27 mouse cellular contexts compared by ENCODE assay signal in the genomic region with DNA sequence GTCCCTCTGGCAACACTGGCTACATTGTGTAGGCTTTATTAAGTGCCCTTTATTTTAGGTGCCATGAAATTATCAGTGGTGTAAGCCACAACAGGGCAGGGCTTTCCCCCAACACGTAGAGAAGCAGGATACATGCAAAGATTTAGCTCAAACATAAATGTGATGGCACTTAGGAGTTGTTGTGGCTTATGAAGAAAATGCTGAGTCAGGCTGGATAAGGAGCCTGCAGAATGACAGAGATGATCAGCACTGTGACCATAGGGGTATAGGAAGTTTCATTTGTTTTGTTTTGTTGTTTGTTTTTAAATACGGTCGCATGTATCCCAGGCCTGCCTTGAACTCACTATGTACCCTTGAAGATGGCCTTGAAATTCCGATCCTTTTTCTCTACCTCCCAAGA.
DNase-seq lines count a peak whose midpoint lies in the region; ATAC-seq and TF ChIP-seq lines count a peak whose summit lies in the region.
"Had no signal": no experiment of that assay in that cellular context is flagged by ENCODE, and none has a peak within 500 bp of the region (broad histone marks: within the 10 kb centered on the region; RNA-seq: fewer than 3 reads in every experiment).

No protein-coding gene starts in this region.

- no peaks in the 10 kb centered on the region for H3K9me3 ChIP-seq in intestine, postnatal 0 days (ENCODE audit: control insufficient read depth)
- no peaks in the 10 kb centered on the region for H3K9me3 ChIP-seq in intestine, embryonic 15.5 days
- H3K9me3 ChIP-seq in midbrain, embryonic 14.5 days (ENCODE audit: control insufficient read depth, low read length), result no peaks in the 10 kb centered on the region
- H3K9me3 ChIP-seq in midbrain, embryonic 16.5 days (replicated peaks; ENCODE audit: control insufficient read depth, low read length, poor library complexity, severe bottlenecking), result no peaks in the 10 kb centered on the region
- no peaks in the 10 kb centered on the region for H3K9me3 ChIP-seq in forebrain, embryonic 15.5 days
- H3K9me3 ChIP-seq: embryonic facial prominence, embryonic 10.5 days; embryonic facial prominence, embryonic 13.5 days; forebrain, embryonic 12.5 days; heart, embryonic 12.5 days; heart, embryonic 15.5 days; hindbrain, embryonic 15.5 days had no signal

- H3K4me2 ChIP-seq in intestine, postnatal 0 days (replicated peaks; ENCODE audit: low read depth), result no peak overlapping the region
- H3K4me2 ChIP-seq in intestine, embryonic 15.5 days (replicated peaks), result no peak overlapping the region
- H3K4me2 ChIP-seq in midbrain, embryonic 14.5 days (ENCODE audit: low read length), result no peak overlapping the region
- no peak overlapping the region for H3K4me2 ChIP-seq in midbrain, embryonic 16.5 days (ENCODE audit: low read length)
- no peak overlapping the region for H3K4me2 ChIP-seq in forebrain, embryonic 15.5 days (replicated peaks)
- H3K4me2 ChIP-seq: embryonic facial prominence, embryonic 13.5 days; forebrain, embryonic 12.5 days; heart, embryonic 12.5 days; heart, embryonic 15.5 days; hindbrain, embryonic 15.5 days had no signal

- TF ChIP-seq CTCF in intestine, postnatal 0 days (IDR thresholded peaks at IDR 0.05; ENCODE audit: low read depth), result no peak

- no peak overlapping the region for H3K4me3 ChIP-seq in intestine, postnatal 0 days (ENCODE audit: low read depth, low read length)
- H3K4me3 ChIP-seq in intestine, embryonic 15.5 days (replicated peaks), result no peak overlapping the region
- no peak overlapping the region for H3K4me3 ChIP-seq in midbrain, embryonic 14.5 days (replicated peaks; ENCODE audit: low read depth, low read length)
- no peak overlapping the region for H3K4me3 ChIP-seq in midbrain, embryonic 16.5 days (ENCODE audit: low read depth, low read length)
- H3K4me3 ChIP-seq in forebrain, embryonic 15.5 days, result no peak overlapping the region
- H3K4me3 ChIP-seq: embryonic facial prominence, embryonic 10.5 days; embryonic facial prominence, embryonic 13.5 days; erythroblast, embryonic 14.5 days; forebrain, embryonic 12.5 days; heart, embryonic 12.5 days; heart, embryonic 15.5 days; hindbrain, embryonic 15.5 days had no signal

- DNase-seq in midbrain, embryonic 14.5 days, result no peak
- peak; percentile 3 for DNase-seq in c-Kit-negative CD71-positive TER-119-positive erythroid progenitor cells, embryonic 14.5 days (ENCODE audit: low read depth, low spot score)
- DNase-seq: adrenal gland, postnatal 10 days; adrenal gland, postnatal 36 days; B cell, adult 2 months; cerebellum, adult 11 months; cerebellum, adult 2 months; cerebellum, adult 9-11 months; cerebellum, postnatal 25 days; embryo, embryonic 11 days; gastrocnemius, postnatal 10 days; heart, adult 18-20 months; heart, postnatal 10 days; heart, postnatal 4 days had no signal

- H3K9ac ChIP-seq in intestine, postnatal 0 days (ENCODE audit: low read depth, low read length), result no peak overlapping the region
- no peak overlapping the region for H3K9ac ChIP-seq in intestine, embryonic 15.5 days
- no peak overlapping the region for H3K9ac ChIP-seq in midbrain, embryonic 14.5 days (replicated peaks; ENCODE audit: low read length)
- H3K9ac ChIP-seq in midbrain, embryonic 16.5 days (ENCODE audit: low read depth, low read length), result no peak overlapping the region
- no peak overlapping the region for H3K9ac ChIP-seq in forebrain, embryonic 15.5 days (replicated peaks)
- H3K9ac ChIP-seq: embryonic facial prominence, embryonic 13.5 days; forebrain, embryonic 12.5 days; heart, embryonic 12.5 days; heart, embryonic 15.5 days; hindbrain, embryonic 15.5 days had no signal

- no peaks in the 10 kb centered on the region for H3K27me3 ChIP-seq in intestine, postnatal 0 days (replicated peaks; ENCODE audit: control insufficient read depth, insufficient read depth, low read length)
- no peaks in the 10 kb centered on the region for H3K27me3 ChIP-seq in intestine, embryonic 15.5 days (replicated peaks)
- H3K27me3 ChIP-seq in midbrain, embryonic 14.5 days (ENCODE audit: control insufficient read depth, insufficient read depth, low read length), result no peaks in the 10 kb centered on the region
- no peaks in the 10 kb centered on the region for H3K27me3 ChIP-seq in midbrain, embryonic 16.5 days (ENCODE audit: control insufficient read depth, insufficient read depth, low read depth, low read length)
- H3K27me3 ChIP-seq in forebrain, embryonic 15.5 days, result no peaks in the 10 kb centered on the region
- H3K27me3 ChIP-seq: embryonic facial prominence, embryonic 13.5 days; forebrain, embryonic 12.5 days; heart, embryonic 12.5 days; heart, embryonic 15.5 days; hindbrain, embryonic 15.5 days; Patski had no signal

- H3K36me3 ChIP-seq in intestine, postnatal 0 days (ENCODE audit: control insufficient read depth, insufficient read depth), result peaks cover 23% of the 10 kb centered on the region; the same call in 1 of the 2 replicates
- peaks cover 14% of the 10 kb centered on the region for H3K36me3 ChIP-seq in intestine, embryonic 15.5 days
- peaks cover 78% of the 10 kb centered on the region for H3K36me3 ChIP-seq in midbrain, embryonic 14.5 days (ENCODE audit: control insufficient read depth, insufficient read depth, low read length)
- H3K36me3 ChIP-seq in midbrain, embryonic 16.5 days (ENCODE audit: control insufficient read depth, insufficient read depth, low read length), result peaks cover 16% of the 10 kb centered on the region
- H3K36me3 ChIP-seq in forebrain, embryonic 15.5 days, result peaks cover 36% of the 10 kb centered on the region

- H3K27ac ChIP-seq in intestine, postnatal 0 days (ENCODE audit: low read depth, low read length), result 0 out of 2 replicates have a peak overlapping the region, but pooled peaks have one; percentile 28
- H3K27ac ChIP-seq in intestine, embryonic 15.5 days, result no peak overlapping the region
- 0 out of 2 replicates have a peak overlapping the region, but pooled peaks have one; percentile 55 for H3K27ac ChIP-seq in midbrain, embryonic 14.5 days (replicated peaks; ENCODE audit: low read depth, low read length)
- H3K27ac ChIP-seq in midbrain, embryonic 16.5 days (ENCODE audit: low read length), result no peak overlapping the region
- H3K27ac ChIP-seq in forebrain, embryonic 15.5 days (replicated peaks), result no peak overlapping the region
- H3K27ac ChIP-seq: embryonic facial prominence, embryonic 10.5 days; embryonic facial prominence, embryonic 13.5 days; heart, embryonic 15.5 days had no signal

- ATAC-seq in intestine, postnatal 0 days, result no peak
- ATAC-seq in intestine, embryonic 15.5 days, result no peak
- no peak for ATAC-seq in midbrain, embryonic 14.5 days (ENCODE audit: low FRiP score, low TSS enrichment)
- ATAC-seq in midbrain, embryonic 16.5 days, result no peak
- ATAC-seq in granulocyte monocyte progenitor cell, adult 5-6 weeks (replicated peaks; ENCODE audit: poor library complexity, severe bottlenecking), result no peak
- ATAC-seq in forebrain, embryonic 15.5 days (replicated peaks), result no peak

- H3K4me1 ChIP-seq in intestine, postnatal 0 days (replicated peaks; ENCODE audit: control insufficient read depth, insufficient read depth, low read length), result no peaks in the 10 kb centered on the region
- H3K4me1 ChIP-seq in intestine, embryonic 15.5 days (replicated peaks), result no peaks in the 10 kb centered on the region
- H3K4me1 ChIP-seq in midbrain, embryonic 14.5 days (ENCODE audit: control insufficient read depth, insufficient read depth, low read length), result no peaks in the 10 kb centered on the region
- H3K4me1 ChIP-seq in midbrain, embryonic 16.5 days (ENCODE audit: control insufficient read depth, insufficient read depth, low read length), result no peaks in the 10 kb centered on the region
- H3K4me1 ChIP-seq in forebrain, embryonic 15.5 days, result peaks cover 19% of the 10 kb centered on the region

- 89% methylated on average over 4 of the region's 4 CpGs for WGBS in intestine, postnatal 0 days
- 90% methylated on average over 4 of the region's 4 CpGs for WGBS in intestine, embryonic 15.5 days
- 92% methylated on average over 4 of the region's 4 CpGs for WGBS in midbrain, embryonic 14.5 days
- WGBS in midbrain, embryonic 16.5 days, result 91% methylated on average over 4 of the region's 4 CpGs
- WGBS in forebrain, embryonic 15.5 days, result 92% methylated on average over 4 of the region's 4 CpGs

Comparison
In these comparisons a context has a peak if more than half of its experiments do, and no peak if none do; other contexts are left out.
1. H3K27ac ChIP-seq: peak in intestine, postnatal 0 days (single experiment) and midbrain, embryonic 14.5 days (single experiment); none in intestine, embryonic 15.5 days (single experiment), midbrain, embryonic 16.5 days (single experiment) and forebrain, embryonic 15.5 days (single experiment).